Mouse (Mus musculus): ENCODE results near the gene Spata13. TPM values are rescaled to one million over a fixed set of nuclear protein-coding genes. Genes with fewer than 3 reads are reported as not detected.

Spata13 gene
- polyA plus RNA-seq, 1 experiment from 2014 or later: 22.9 TPM

- no peak overlapping the region for H3K27ac ChIP-seq (replicated peaks)
- H3K4me2 ChIP-seq: no peak overlapping the region
- no peak overlapping the region for H3K9ac ChIP-seq (replicated peaks)
- H3K4me1 ChIP-seq: no peaks in the 10 kb centered on the region
- H3K4me3 ChIP-seq (replicated peaks): no peak overlapping the region
- no peaks in the 10 kb centered on the region for H3K27me3 ChIP-seq (replicated peaks)
- no peaks in the 10 kb centered on the region for H3K9me3 ChIP-seq (replicated peaks)
- no peak for ATAC-seq (ENCODE audit: low FRiP score)
- no peaks in the 10 kb centered on the region for H3K36me3 ChIP-seq
- WGBS: 86% methylated on average over 9 of the region's 9 CpGs
Observed at GRCm38 (mm10) chr14:60621076-60621475, 12.7 kb upstream of the Spata13 start.

GRCm38 (mm10) chr14:60625486-60625885, 8.3 kb upstream of the Spata13 start:
- WGBS: 38% methylated on average over 6 of the region's 6 CpGs

GRCm38 (mm10) chr14:60629887-60630460, 3.8 kb upstream of the Spata13 start:
- H3K4me1 ChIP-seq: peaks cover 12% of the 10 kb centered on the region
- H3K9ac ChIP-seq (replicated peaks): no peak overlapping the region
- no peaks in the 10 kb centered on the region for H3K36me3 ChIP-seq
- no peak overlapping the region for H3K27ac ChIP-seq (replicated peaks)
- H3K4me2 ChIP-seq: no peak overlapping the region
- H3K4me3 ChIP-seq (replicated peaks): no peak overlapping the region
- WGBS: 74% methylated on average over 9 of the region's 9 CpGs
- ATAC-seq (ENCODE audit: low FRiP score): no peak
- no peaks in the 10 kb centered on the region for H3K9me3 ChIP-seq (replicated peaks)
- H3K27me3 ChIP-seq (replicated peaks): no peaks in the 10 kb centered on the region

More at GRCm38 (mm10) chr14:60625486-60625885, 8.3 kb upstream of the Spata13 start:
- Histone ChIP-seq H3K4me1 (no peaks in the 10 kb centered on the region), H3K4me3 (replicated peaks) (no peak overlapping the region), H3K36me3 (no peaks in the 10 kb centered on the region), H3K27ac (replicated peaks) (no peak overlapping the region), H3K9me3 (replicated peaks) (no peaks in the 10 kb centered on the region), H3K27me3 (replicated peaks) (no peaks in the 10 kb centered on the region), H3K4me2 (no peak overlapping the region), H3K9ac (replicated peaks) (no peak overlapping the region)
- ATAC-seq (ENCODE audit: low FRiP score): no peak

DNA sequence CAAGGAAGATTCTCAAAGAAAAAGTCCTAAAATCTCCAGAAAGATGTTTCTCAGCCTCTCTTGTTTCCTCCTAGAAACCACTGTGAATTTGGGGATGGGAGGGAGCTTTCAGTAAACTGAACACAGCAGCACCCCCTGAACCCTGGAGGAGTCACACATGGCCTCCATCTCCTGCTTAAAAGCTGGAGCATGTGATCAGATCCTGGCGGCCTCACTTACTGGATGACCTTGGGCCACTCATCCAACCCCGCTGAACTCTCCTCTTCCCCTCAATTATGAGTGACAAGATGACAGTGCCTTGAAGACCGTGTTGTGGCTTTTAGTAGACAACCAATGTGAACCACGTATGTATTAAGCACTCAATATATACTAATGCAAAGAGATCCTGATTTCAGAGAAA, 2.8 kb upstream of the Spata13 start:
- Histone ChIP-seq H3K9me3 (replicated peaks) (no peaks in the 10 kb centered on the region), H3K9ac (replicated peaks) (no peak overlapping the region), H3K27me3 (replicated peaks) (no peaks in the 10 kb centered on the region), H3K36me3 (no peaks in the 10 kb centered on the region), H3K4me1 (peaks cover 22% of the 10 kb centered on the region), H3K27ac (replicated peaks) (no peak overlapping the region), H3K4me2 (no peak overlapping the region), H3K4me3 (replicated peaks) (no peak overlapping the region)
- WGBS: 85% methylated on average over 4 of the region's 4 CpGs
- no peak for ATAC-seq (ENCODE audit: low FRiP score)

GRCm38 (mm10) chr14:60634877-60635771, 1.3 kb downstream of the Spata13 start:
- peak; percentile 42 for ATAC-seq (ENCODE audit: low FRiP score)

DNA sequence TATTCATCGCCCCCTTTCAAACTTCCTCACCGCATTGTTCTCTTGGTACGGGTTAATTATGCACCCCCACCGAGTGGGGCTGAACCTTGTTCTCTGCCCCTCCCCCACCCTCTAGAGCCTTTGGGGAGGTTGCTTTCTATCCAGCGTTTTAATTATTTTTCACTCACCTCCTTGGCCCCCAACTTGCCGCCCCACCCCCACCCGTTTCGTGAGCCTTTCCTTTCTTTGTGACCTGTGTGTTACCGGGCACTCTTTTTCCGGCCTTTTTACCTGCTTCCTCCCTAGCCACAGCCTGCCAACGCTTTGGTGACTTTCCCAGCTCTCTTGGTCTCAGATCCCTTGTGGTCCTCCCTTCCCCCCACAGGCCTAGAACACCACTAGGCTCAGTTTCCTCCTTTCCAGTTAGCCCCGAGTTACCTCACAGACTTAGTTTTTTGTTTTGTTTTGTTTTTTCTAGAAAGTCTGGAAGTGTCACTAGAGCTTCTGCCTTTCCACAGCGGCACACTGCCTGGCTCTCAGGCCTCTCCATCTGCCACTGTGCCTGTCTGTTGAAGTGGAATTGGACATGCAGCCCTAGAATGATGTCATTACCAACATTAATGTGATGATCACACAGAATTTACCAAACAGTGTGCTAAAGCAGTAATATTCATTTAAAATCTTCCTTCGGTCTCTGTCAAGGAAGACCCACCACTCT, 2.3 kb downstream of the Spata13 start:
- ATAC-seq (ENCODE audit: low FRiP score): no peak
- Histone ChIP-seq H3K27ac (replicated peaks) (no peak overlapping the region), H3K4me3 (replicated peaks) (peak overlapping the region; percentile 72), H3K9ac (replicated peaks) (no peak overlapping the region), H3K4me1 (peaks cover 48% of the 10 kb centered on the region), H3K9me3 (replicated peaks) (no peaks in the 10 kb centered on the region), H3K36me3 (no peaks in the 10 kb centered on the region), H3K27me3 (replicated peaks) (no peaks in the 10 kb centered on the region), H3K4me2 (peak overlapping the region; percentile 100)
- WGBS: 6% methylated on average over 14 of the region's 14 CpGs

More at GRCm38 (mm10) chr14:60634877-60635771, 1.3 kb downstream of the Spata13 start:
- Histone ChIP-seq H3K27me3 (replicated peaks) (no peaks in the 10 kb centered on the region), H3K27ac (replicated peaks) (peak overlapping the region; percentile 75), H3K4me1 (peaks cover 48% of the 10 kb centered on the region), H3K9ac (replicated peaks) (peak overlapping the region; percentile 71), H3K4me2 (peak overlapping the region; percentile 100), H3K4me3 (replicated peaks) (peak overlapping the region; percentile 72), H3K9me3 (replicated peaks) (no peaks in the 10 kb centered on the region), H3K36me3 (no peaks in the 10 kb centered on the region)
- WGBS: 3% methylated on average over 45 of the region's 45 CpGs

DNA sequence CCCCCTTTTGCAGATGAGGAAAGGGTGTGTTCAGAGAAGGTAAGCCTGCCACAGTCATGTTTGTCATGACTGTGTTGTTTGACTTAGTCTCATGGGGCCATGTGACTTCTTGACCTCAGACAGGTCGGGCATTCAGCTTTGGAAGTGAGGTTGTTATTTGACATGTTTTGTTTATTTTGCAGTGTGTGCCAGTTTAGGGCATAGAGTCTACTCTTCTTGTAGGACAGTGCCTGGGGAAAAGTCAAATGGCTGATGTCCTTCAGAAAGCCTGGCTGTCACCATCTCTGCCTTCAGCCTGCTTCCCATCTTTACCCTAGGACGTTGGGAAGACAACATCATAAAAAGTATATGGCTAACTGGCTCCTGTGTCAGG, 2.8 kb downstream of the Spata13 start:
- H3K9me3 ChIP-seq (replicated peaks): no peaks in the 10 kb centered on the region
- no peaks in the 10 kb centered on the region for H3K36me3 ChIP-seq
- H3K27me3 ChIP-seq (replicated peaks): no peaks in the 10 kb centered on the region
- no peak overlapping the region for H3K9ac ChIP-seq (replicated peaks)
- H3K27ac ChIP-seq (replicated peaks): no peak overlapping the region
- peak overlapping the region; percentile 100 for H3K4me2 ChIP-seq
- H3K4me3 ChIP-seq (replicated peaks): peak overlapping the region; percentile 8
- peaks cover 52% of the 10 kb centered on the region for H3K4me1 ChIP-seq
- ATAC-seq (ENCODE audit: low FRiP score): no peak
- 9% methylated on average over 2 of the region's 2 CpGs for WGBS

- H3K4me1 ChIP-seq: peaks cover 53% of the 10 kb centered on the region
Observed at GRCm38 (mm10) chr14:60636996-60637395, 3.2 kb downstream of the Spata13 start.

DNA sequence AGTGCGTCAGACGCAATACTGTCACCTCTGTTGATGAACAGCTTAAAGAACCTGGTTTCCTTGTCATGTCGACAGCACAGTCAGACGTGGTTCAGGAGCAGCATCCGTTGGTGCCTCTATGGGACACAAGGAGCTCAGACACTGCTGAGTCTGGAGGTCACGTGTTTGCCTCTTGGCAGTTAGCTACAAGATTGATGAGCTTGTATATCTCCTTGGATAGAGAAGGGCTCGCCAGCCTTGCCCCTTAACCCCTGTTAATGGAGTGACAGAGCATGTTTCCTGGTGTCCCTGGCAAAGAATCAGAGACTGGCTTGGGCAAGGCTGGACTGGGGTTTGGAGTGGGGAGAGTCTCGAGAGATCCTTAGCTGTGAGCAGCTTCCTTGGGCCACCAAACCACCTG, 4.4 kb downstream of the Spata13 start:
- peaks cover 57% of the 10 kb centered on the region for H3K4me1 ChIP-seq
- no peaks in the 10 kb centered on the region for H3K36me3 ChIP-seq
- H3K9me3 ChIP-seq (replicated peaks): no peaks in the 10 kb centered on the region
- H3K4me3 ChIP-seq (replicated peaks): no peak overlapping the region
- H3K27me3 ChIP-seq (replicated peaks): no peaks in the 10 kb centered on the region
- H3K4me2 ChIP-seq: peak overlapping the region; percentile 100
- ATAC-seq (ENCODE audit: low FRiP score): no peak
- H3K9ac ChIP-seq (replicated peaks): no peak overlapping the region
- whole genome bisulfite sequencing: 22% methylated on average over 8 of the region's 8 CpGs
- H3K27ac ChIP-seq (replicated peaks): no peak overlapping the region

More at GRCm38 (mm10) chr14:60636996-60637395, 3.2 kb downstream of the Spata13 start:
- Histone ChIP-seq H3K27ac (replicated peaks) (no peak overlapping the region), H3K9ac (replicated peaks) (no peak overlapping the region), H3K27me3 (replicated peaks) (no peaks in the 10 kb centered on the region), H3K4me3 (replicated peaks) (peak overlapping the region; percentile 8), H3K9me3 (replicated peaks) (no peaks in the 10 kb centered on the region), H3K4me2 (peak overlapping the region; percentile 100), H3K36me3 (no peaks in the 10 kb centered on the region)
- ATAC-seq (ENCODE audit: low FRiP score): no peak
- 26% methylated on average over 9 of the region's 9 CpGs for WGBS

GRCm38 (mm10) chr14:60639195-60639594, 5.4 kb downstream of the Spata13 start:
- Histone ChIP-seq H3K4me2 (no peak overlapping the region), H3K36me3 (no peaks in the 10 kb centered on the region), H3K27ac (replicated peaks) (no peak overlapping the region), H3K9me3 (replicated peaks) (no peaks in the 10 kb centered on the region), H3K4me1 (peaks cover 57% of the 10 kb centered on the region), H3K9ac (replicated peaks) (no peak overlapping the region), H3K27me3 (replicated peaks) (no peaks in the 10 kb centered on the region), H3K4me3 (replicated peaks) (no peak overlapping the region)
- 88% methylated on average over 9 of the region's 9 CpGs for WGBS
- no peak for ATAC-seq (ENCODE audit: low FRiP score)

DNA sequence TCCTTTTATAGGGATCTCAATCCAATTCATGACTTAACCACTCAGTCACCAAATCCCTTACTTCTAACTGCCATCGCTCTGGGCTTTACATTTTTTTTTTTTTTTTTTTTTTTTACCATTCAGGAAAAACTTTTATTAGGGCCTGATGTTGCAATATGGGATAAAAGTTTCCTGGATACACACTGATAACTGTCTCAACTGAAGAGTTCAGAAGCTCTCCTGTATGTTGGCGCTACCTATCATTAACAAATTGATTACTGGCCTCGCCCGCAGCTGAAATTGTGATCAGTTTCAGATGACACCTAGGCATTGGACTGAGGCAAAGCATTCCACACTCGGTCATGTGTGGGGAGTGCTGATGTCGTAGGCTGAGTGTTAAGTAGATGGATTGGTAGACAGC, 7.3 kb downstream of the Spata13 start:
- Histone ChIP-seq H3K36me3 (no peaks in the 10 kb centered on the region), H3K9me3 (replicated peaks) (no peaks in the 10 kb centered on the region), H3K4me1 (peaks cover 39% of the 10 kb centered on the region), H3K27me3 (replicated peaks) (no peaks in the 10 kb centered on the region), H3K4me2 (no peak overlapping the region), H3K27ac (replicated peaks) (no peak overlapping the region), H3K9ac (replicated peaks) (no peak overlapping the region), H3K4me3 (replicated peaks) (no peak overlapping the region)
- ATAC-seq (ENCODE audit: low FRiP score): no peak
- 77% methylated on average over 6 of the region's 6 CpGs for WGBS
